Mouse (Mus musculus): ENCODE results near the gene Fancg. TPM values are rescaled to one million over a fixed set of nuclear protein-coding genes. Genes with fewer than 3 reads are reported as not detected.

Fancg gene
- total and polyA plus RNA-seq, 3 experiments: 13.2 to 18.7 (median 13.7) TPM

DNA sequence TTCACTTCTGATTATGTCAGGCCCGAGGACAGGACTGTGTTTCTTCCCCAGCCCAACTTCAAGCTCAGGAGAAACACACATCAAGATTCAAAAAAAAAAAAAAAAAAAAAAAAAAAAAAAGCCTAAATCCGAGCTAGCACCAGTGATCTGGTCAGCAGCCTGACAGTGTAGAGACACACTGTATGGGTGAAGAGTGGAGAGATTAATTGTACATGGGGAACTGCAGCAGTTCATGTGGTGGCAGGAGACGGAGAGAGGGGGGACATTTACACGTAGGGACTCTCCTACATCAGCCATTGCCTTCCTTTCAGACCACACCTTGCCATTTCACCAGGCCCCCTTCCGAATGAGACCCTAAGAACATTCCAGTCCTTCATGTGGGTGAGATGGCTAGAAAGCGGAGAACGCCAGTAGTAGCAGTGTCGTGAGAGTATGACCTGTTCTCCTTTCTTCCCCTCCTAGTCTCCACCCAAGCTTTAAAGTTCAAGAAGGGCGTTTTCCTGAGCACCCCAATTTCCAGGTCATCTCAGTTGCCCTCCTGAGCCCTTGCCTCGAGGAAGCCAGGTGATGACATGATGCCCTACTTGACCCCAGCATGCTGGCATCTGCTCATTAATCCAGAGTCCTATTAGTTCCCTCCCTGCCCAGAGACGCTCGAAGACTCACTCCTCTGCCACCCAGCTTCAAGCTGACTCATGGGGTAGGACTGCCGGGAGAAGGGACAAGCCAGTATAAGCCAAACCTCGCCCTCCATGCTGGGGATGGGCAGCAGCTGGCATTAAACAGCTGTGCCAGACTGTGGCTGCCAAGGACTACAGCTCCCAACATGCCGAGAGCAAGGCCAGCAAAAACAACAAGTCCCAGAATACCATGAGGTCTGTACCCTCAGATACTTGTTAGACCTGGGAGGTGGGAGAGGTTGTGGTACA lies 28.5 kb upstream of the Fancg start:
- peak overlapping the region; percentile 49 to 84 (median 58) for H3K4me3 ChIP-seq (replicated peaks in 1 of 3; ENCODE audit: low read depth in 2 of 3, low read length in 2 of 3, poor library complexity in 1 of 3)
- DNase-seq (ENCODE audit: extremely low read depth): no peak
- H3K36me3 ChIP-seq (replicated peaks in 1 of 2; ENCODE audit: control insufficient read depth in 1 of 2, insufficient read depth in 1 of 2, low read length in 1 of 2): peaks cover 1 to 30% of the 10 kb centered on the region in 2 experiments
- H3K4me2 ChIP-seq (ENCODE audit: insufficient read depth, low read depth, poor library complexity, severe bottlenecking): peak overlapping the region; percentile 66
- dilution Hi-C loops (cut with MboI; ENCODE audit: extremely low pct_ligation_motif_present, extremely low pct_unique_long_range_greater_than_20kb, low sequenced_read_pairs) (no loop called here), in situ Hi-C loops (cut with MboI; ENCODE audit: low pct_ligation_motif_present, low pct_unique_long_range_greater_than_20kb, low sequenced_read_pairs) (no loop called here)
- H3K4me1 ChIP-seq (ENCODE audit: control insufficient read depth in 1 of 2, insufficient read depth in 2 of 2): peaks cover 11 to 67% of the 10 kb centered on the region in 2 experiments
- H3K27ac ChIP-seq (ENCODE audit: insufficient read depth, low read depth): no peak overlapping the region
- H3K79me2 ChIP-seq (replicated peaks; ENCODE audit: control insufficient read depth, extremely low read depth, insufficient read depth, poor library complexity, severe bottlenecking): no peaks in the 10 kb centered on the region
- H3K27me3 ChIP-seq (replicated peaks): no peaks in the 10 kb centered on the region
- TF ChIP-seq BHLHE40 (IDR thresholded peaks at IDR 0.05; ENCODE audit: low read depth, low read length) (no peak), HCFC1 (IDR thresholded peaks at IDR 0.05; ENCODE audit: low read depth, low read length) (peak; percentile 50; the same call in 1 of the 2 replicates), ZNF384 (IDR thresholded peaks at IDR 0.05; ENCODE audit: low read depth, low read length) (peak; percentile 62)
- peak overlapping the region; percentile 69; the same call in 1 of the 2 replicates for H3K9ac ChIP-seq (ENCODE audit: insufficient read depth, low read depth)
- no peaks in the 10 kb centered on the region for H3K9me3 ChIP-seq (replicated peaks; ENCODE audit: low read length)

DNA sequence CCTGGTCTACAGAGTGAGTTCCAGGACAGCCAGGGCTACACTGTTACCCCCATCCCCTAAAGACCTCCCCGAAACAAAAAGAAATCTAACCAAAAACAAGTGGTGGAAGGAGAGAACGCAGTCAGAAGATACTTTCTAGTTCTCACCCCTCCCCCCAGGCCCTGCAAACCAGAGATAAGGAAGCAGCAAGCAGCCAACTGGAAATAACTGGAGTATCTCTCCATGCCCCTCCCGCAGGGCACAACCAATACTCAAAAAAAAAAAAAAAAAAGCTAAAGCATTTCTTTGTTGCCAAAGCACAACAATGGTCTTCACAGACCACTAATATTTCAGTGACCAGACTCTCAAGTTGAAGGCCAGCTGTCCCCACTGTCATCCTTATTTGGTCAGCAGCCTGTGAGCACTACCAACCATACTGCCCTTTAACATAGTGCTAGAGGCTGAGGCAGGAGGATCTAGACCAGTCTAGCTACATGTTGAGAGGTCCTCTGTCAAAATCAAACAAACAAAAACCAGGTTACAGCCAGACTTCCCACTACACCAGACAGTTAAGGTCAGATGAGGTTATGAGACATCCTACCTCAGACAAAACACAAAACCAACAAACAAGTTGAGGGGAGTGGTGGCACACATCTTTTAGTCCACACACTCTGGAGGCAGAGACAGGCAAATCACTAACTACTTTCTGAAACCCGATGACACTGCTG lies 27.7 kb upstream of the Fancg start:
- peaks cover 11 to 61% of the 10 kb centered on the region in 2 experiments for H3K4me1 ChIP-seq (ENCODE audit: control insufficient read depth in 1 of 2, insufficient read depth in 2 of 2)
- TF ChIP-seq NRF1 (IDR thresholded peaks at IDR 0.05; ENCODE audit: low read depth, low read length): no peak
- no peak for TF ChIP-seq TBP (conservative IDR thresholded peaks at IDR 0.05; ENCODE audit: low read depth, low read length)
- TF ChIP-seq USF2 (conservative IDR thresholded peaks at IDR 0.05; ENCODE audit: low read depth, low read length): no peak
- no peak for TF ChIP-seq USF1 (IDR thresholded peaks at IDR 0.05; ENCODE audit: low read depth, low read length)
- no peak for TF ChIP-seq NELFE (IDR thresholded peaks at IDR 0.05; ENCODE audit: low read depth, low read length)
- no peak for TF ChIP-seq TCF12 (IDR thresholded peaks at IDR 0.05; ENCODE audit: low read depth, low read length)
- no peak for TF ChIP-seq PAX5 (IDR thresholded peaks at IDR 0.05; ENCODE audit: low read length)
- TF ChIP-seq MEF2A (IDR thresholded peaks at IDR 0.05; ENCODE audit: borderline replicate concordance, low read depth, low read length): no peak
- TF ChIP-seq POLR2A (IDR thresholded peaks at IDR 0.05; ENCODE audit: low read depth, low read length): no peak
- TF ChIP-seq EP300 (IDR thresholded peaks at IDR 0.05; ENCODE audit: low read length): no peak
- TF ChIP-seq MXI1 (IDR thresholded peaks at IDR 0.05; ENCODE audit: low read depth, low read length): no peak
- no peak for TF ChIP-seq ELF1 (IDR thresholded peaks at IDR 0.05; ENCODE audit: low read depth, low read length)
- TF ChIP-seq E2F4 (IDR thresholded peaks at IDR 0.05; ENCODE audit: insufficient replicate concordance, low read depth, low read length): no peak
- no peak for TF ChIP-seq POLR2AphosphoS2 (IDR thresholded peaks at IDR 0.05; ENCODE audit: low read depth, low read length)
- TF ChIP-seq GABPA (IDR thresholded peaks at IDR 0.05; ENCODE audit: insufficient replicate concordance, low read depth, low read length): no peak
- TF ChIP-seq JUN (IDR thresholded peaks at IDR 0.05; ENCODE audit: insufficient read depth, low read depth, low read length): no peak
- TF ChIP-seq UBTF (IDR thresholded peaks at IDR 0.05; ENCODE audit: low read depth, low read length): no peak
- no peak for TF ChIP-seq CHD1 (IDR thresholded peaks at IDR 0.05; ENCODE audit: low read depth, low read length)
- TF ChIP-seq MAFK (IDR thresholded peaks at IDR 0.05; ENCODE audit: insufficient replicate concordance, low read length): no peak
- no peaks in the 10 kb centered on the region for H3K9me3 ChIP-seq (replicated peaks; ENCODE audit: low read length)
- in situ Hi-C loops (cut with MboI; ENCODE audit: low pct_ligation_motif_present, low pct_unique_long_range_greater_than_20kb, low sequenced_read_pairs): no loop called here
- H3K79me2 ChIP-seq (replicated peaks; ENCODE audit: control insufficient read depth, extremely low read depth, insufficient read depth, poor library complexity, severe bottlenecking): no peaks in the 10 kb centered on the region
- no peak overlapping the region; the same call in 1 of the 2 replicates for H3K4me2 ChIP-seq (ENCODE audit: insufficient read depth, low read depth, poor library complexity, severe bottlenecking)
- DNase-seq (ENCODE audit: extremely low read depth): no peak
- H3K27ac ChIP-seq (ENCODE audit: insufficient read depth, low read depth): no peak overlapping the region
- H3K27me3 ChIP-seq (replicated peaks): no peaks in the 10 kb centered on the region
- dilution Hi-C loops (cut with MboI; ENCODE audit: extremely low pct_ligation_motif_present, extremely low pct_unique_long_range_greater_than_20kb, low sequenced_read_pairs): no loop called here
- peaks cover 5 to 38% of the 10 kb centered on the region in 2 experiments for H3K36me3 ChIP-seq (replicated peaks in 1 of 2; ENCODE audit: control insufficient read depth in 1 of 2, insufficient read depth in 1 of 2, low read length in 1 of 2)
- no peak overlapping the region for H3K9ac ChIP-seq (ENCODE audit: insufficient read depth, low read depth)
- H3K4me3 ChIP-seq (replicated peaks in 1 of 3; ENCODE audit: low read depth in 2 of 3, low read length in 2 of 3, poor library complexity in 1 of 3): no peak overlapping the region
